Mouse (Mus musculus) embryonic facial prominence, embryonic 14.5 days (tissue): ENCODE results near the gene Rbp4. TPM values are rescaled to one million over a fixed set of nuclear protein-coding genes. Genes with fewer than 3 reads are reported as not detected.

ENCODE experiments used
- ATAC-seq: fragments of 200-750 bp; cut with Nextera tagmentation; 2 replicates; pipeline ENCODE4 v1.8.0; 2017; ENCODE audit warnings: low read depth, moderate number of reproducible peaks, moderate TSS enrichment
- DNase-seq: peaks from one replicate; pipeline ENCODE4 v3.0.0-alpha.2; 2015; ENCODE audit warnings: low spot score
- H3K27ac ChIP-seq: fragments of 300-500 bp; sonication (generic); replicated peaks from 2 replicates; pipeline ENCODE4 v1.5.1; 2014; ENCODE audit warnings: low read depth, mild to moderate bottlenecking, low read length, moderate library complexity
- H3K27me3 ChIP-seq: fragments of 300-500 bp; sonication (generic); replicated peaks from 2 replicates; pipeline ENCODE4 v1.6.1; 2014; ENCODE audit warnings: low read length; ENCODE audit not compliant: control insufficient read depth, insufficient read depth
- H3K36me3 ChIP-seq: fragments of 300-500 bp; sonication (generic); 2 replicates; pipeline ENCODE4 v1.6.1; 2014; ENCODE audit warnings: low read length, mixed read lengths; ENCODE audit not compliant: control insufficient read depth, insufficient read depth
- H3K4me1 ChIP-seq: fragments of 300-500 bp; sonication (generic); 2 replicates; pipeline ENCODE4 v1.6.1; 2014; ENCODE audit warnings: antibody characterized with exemption, low read length; ENCODE audit not compliant: control insufficient read depth, insufficient read depth
- H3K4me2 ChIP-seq: fragments of 300-500 bp; sonication (generic); 2 replicates; pipeline ENCODE4 v1.6.1; 2014; ENCODE audit warnings: low read depth, mild to moderate bottlenecking, low read length, moderate library complexity, mixed read lengths
- H3K4me3 ChIP-seq: fragments of 300-500 bp; sonication (generic); 2 replicates; pipeline ENCODE4 v1.5.1; 2014; ENCODE audit warnings: low read depth, mild to moderate bottlenecking, low read length
- H3K9ac ChIP-seq: fragments of 300-500 bp; sonication (generic); 2 replicates; pipeline ENCODE4 v1.6.1; 2014; ENCODE audit warnings: low read depth, mild to moderate bottlenecking, low read length, moderate library complexity, mixed read lengths
- H3K9me3 ChIP-seq: fragments of 300-500 bp; sonication (generic); 2 replicates; pipeline ENCODE4 v1.6.1; 2016; ENCODE audit warnings: low read length; ENCODE audit not compliant: control insufficient read depth
- WGBS: fragments of 180-500 bp; shearing (Covaris S2); extraction: QIAGEN DNeasy Blood & Tissue Kit; methylation state at CpG from one replicate; pipeline ENCODE4 v1.1.7; 2014; 5-methylcytosine and 5-hydroxymethylcytosine counted together
- polyA plus RNA-seq: library from polyadenylated mRNA; unstranded; fragments of >200 nt; fragmentation: Nextera tagmentation; extraction: Ambion mirVana; gene quantifications from 2 replicates; pipeline ENCODE4 v1.2.1, GENCODE M21; 2014

Gene Rbp4
- polyA plus RNA-seq, 1 experiment from 2014 or later: 20.9 TPM

- no peak for DNase-seq
- no peaks in the 10 kb centered on the region for H3K4me1 ChIP-seq
Measured at GRCm38 (mm10) chr19:38077851-38078540, 47.1 kb downstream of the Rbp4 start.

GRCm38 (mm10) chr19:38076251-38076650, 48.8 kb downstream of the Rbp4 start:
- Histone ChIP-seq H3K4me1 (no peaks in the 10 kb centered on the region), H3K4me2 (no peak overlapping the region), H3K27ac (no peak overlapping the region), H3K36me3 (peaks cover 22% of the 10 kb centered on the region), H3K9me3 (no peaks in the 10 kb centered on the region), H3K4me3 (no peak overlapping the region), H3K9ac (no peak overlapping the region), H3K27me3 (no peaks in the 10 kb centered on the region)
- 72% methylated on average over 2 of the region's 2 CpGs for WGBS
- DNase-seq (no peak), ATAC-seq (no peak)

More at GRCm38 (mm10) chr19:38077851-38078540, 47.1 kb downstream of the Rbp4 start:
- Histone ChIP-seq H3K36me3 (peaks cover 9% of the 10 kb centered on the region), H3K9ac (no peak overlapping the region), H3K27ac (no peak overlapping the region), H3K4me2 (no peak overlapping the region), H3K4me3 (no peak overlapping the region), H3K9me3 (no peaks in the 10 kb centered on the region), H3K27me3 (no peaks in the 10 kb centered on the region)
- ATAC-seq: no peak
- WGBS: 66% methylated on average over 3 of the region's 3 CpGs

- Histone ChIP-seq H3K4me1 (no peaks in the 10 kb centered on the region), H3K4me3 (no peak overlapping the region), H3K36me3 (peaks cover 34% of the 10 kb centered on the region), H3K27ac (no peak overlapping the region), H3K9me3 (no peaks in the 10 kb centered on the region), H3K9ac (no peak overlapping the region), H3K4me2 (no peak overlapping the region), H3K27me3 (no peaks in the 10 kb centered on the region)
- 79% methylated on average over 11 of the region's 11 CpGs for WGBS
- ATAC-seq: no peak
- DNase-seq: no peak
Measured at GRCm38 (mm10) chr19:38075051-38075450, 50.0 kb downstream of the Rbp4 start.

GRCm38 (mm10) chr19:38073226-38073625, 51.9 kb downstream of the Rbp4 start:
- DNase-seq (no peak), ATAC-seq (no peak)
- H3K4me1 ChIP-seq: no peaks in the 10 kb centered on the region
- H3K27ac ChIP-seq: no peak overlapping the region
- no peak overlapping the region for H3K9ac ChIP-seq
- peaks cover 38% of the 10 kb centered on the region for H3K36me3 ChIP-seq
- 85% methylated on average over 5 of the region's 5 CpGs for WGBS
- H3K4me3 ChIP-seq: no peak overlapping the region
- no peaks in the 10 kb centered on the region for H3K27me3 ChIP-seq
- no peaks in the 10 kb centered on the region for H3K9me3 ChIP-seq
- H3K4me2 ChIP-seq: no peak overlapping the region

Other genes with a start within 250 kb of the Rbp4 start
- 24.0 and 24.6 TPM in 2 replicates for gene Myof, start 81.7 kb downstream of the Rbp4 start, polyA plus RNA-seq
- 18.2 and 23.0 TPM in 2 replicates for gene Cep55, start 70.3 kb downstream of the Rbp4 start, polyA plus RNA-seq
- 0.52 and 0.56 TPM in 2 replicates for gene Ffar4, start 28.2 kb downstream of the Rbp4 start, polyA plus RNA-seq
- not detected in 2 replicates for gene Pde6c, start 7.5 kb upstream of the Rbp4 start, polyA plus RNA-seq
- 26.0 and 27.3 TPM in 2 replicates for gene Fra10ac1, start 98.9 kb upstream of the Rbp4 start, polyA plus RNA-seq
- gene Lgi1, start 139.3 kb upstream of the Rbp4 start, polyA plus RNA-seq: 5.9 and 6.1 TPM in 2 replicates